Mouse (Mus musculus) heart, embryonic 16.5 days (tissue): ENCODE measurements around the gene Gm32717. TPM values are rescaled to one million over a fixed set of nuclear protein-coding genes. Genes with fewer than 3 reads are reported as not detected.
"Not testable (repeated sequence)": the region's sequence is repeated elsewhere in the genome, so short reads cannot be mapped to it uniquely, and the experiment has no call there.

ENCODE experiments used
- ATAC-seq: fragments of 200-750 bp; cut with Nextera tagmentation; replicated peaks from 2 replicates; pipeline ENCODE4 v1.8.0; 2017; ENCODE audit warnings: moderate number of reproducible peaks; ENCODE audit not compliant: insufficient read depth, low FRiP score; ENCODE audit errors: extremely low read depth
- H3K27ac ChIP-seq: fragments of 300-500 bp; sonication (generic); 2 replicates; pipeline ENCODE4 v1.5.1; 2014; ENCODE audit warnings: mild to moderate bottlenecking, low read length, control low read depth, moderate library complexity
- H3K27me3 ChIP-seq: fragments of 300-500 bp; sonication (generic); 2 replicates; pipeline ENCODE4 v1.6.1; 2014; ENCODE audit warnings: low read length, mixed read lengths; ENCODE audit not compliant: control insufficient read depth, insufficient read depth
- H3K36me3 ChIP-seq: fragments of 300-500 bp; sonication (generic); 2 replicates; pipeline ENCODE4 v1.6.1; 2014; ENCODE audit not compliant: control insufficient read depth, insufficient read depth
- H3K4me1 ChIP-seq: fragments of 300-500 bp; sonication (generic); 2 replicates; pipeline ENCODE4 v1.6.1; 2014; ENCODE audit warnings: low read length, mixed read lengths; ENCODE audit not compliant: control insufficient read depth, insufficient read depth
- H3K4me2 ChIP-seq: fragments of 300-500 bp; sonication (generic); 2 replicates; pipeline ENCODE4 v1.6.1; 2014; ENCODE audit warnings: low read depth, mild to moderate bottlenecking, control low read depth, low read length
- H3K4me3 ChIP-seq: fragments of 300-500 bp; sonication (generic); 2 replicates; pipeline ENCODE4 v1.5.1; 2014; ENCODE audit warnings: mild to moderate bottlenecking, control low read depth, low read length
- H3K9ac ChIP-seq: fragments of 300-500 bp; sonication (generic); 2 replicates; pipeline ENCODE4 v1.6.1; 2014; ENCODE audit warnings: low read length, control low read depth
- H3K9me3 ChIP-seq: fragments of 300-500 bp; sonication (generic); replicated peaks from 2 replicates; pipeline ENCODE4 v1.6.1; 2016; ENCODE audit warnings: low read length; ENCODE audit not compliant: control insufficient read depth
- WGBS: fragments of 180-500 bp; shearing (Covaris S2); extraction: QIAGEN DNeasy Blood & Tissue Kit; methylation state at CpG from one replicate; pipeline ENCODE4 v1.1.7; 2014; 5-methylcytosine and 5-hydroxymethylcytosine counted together
- polyA plus RNA-seq: library from polyadenylated mRNA; unstranded; fragments of >200 nt; fragmentation: Nextera tagmentation; extraction: Ambion mirVana; gene quantifications from 2 replicates; pipeline ENCODE4 v1.2.1, GENCODE M21; 2015

The Gm32717 gene
- polyA plus RNA-seq: not detected in 2 replicates

DNA sequence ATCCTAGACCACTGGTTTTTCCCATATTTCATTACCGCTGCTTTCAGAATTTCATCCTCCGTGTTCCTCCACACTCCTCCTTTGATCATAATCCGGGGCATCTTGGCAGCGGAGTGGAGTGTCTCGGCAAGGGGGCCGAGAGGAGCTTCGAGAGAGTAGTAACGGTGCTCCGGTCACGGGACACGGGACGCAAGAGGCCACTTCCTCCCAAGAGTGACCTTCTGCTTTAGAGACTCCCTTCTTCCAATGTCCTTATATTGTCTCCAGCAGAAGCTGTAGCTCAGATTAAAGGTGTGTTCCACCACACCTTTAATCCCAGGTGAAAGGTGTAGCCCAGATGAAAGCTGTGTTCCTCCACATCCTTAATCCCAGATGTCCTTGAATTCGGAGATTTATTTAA, at the start of gene Gm32717:
TSS of gene Gm32717 (minus strand) at position 101 of the 400 bp plus-strand sequence.
- ATAC-seq, H3K27ac ChIP-seq, H3K4me2 ChIP-seq, H3K9ac ChIP-seq, H3K36me3 ChIP-seq, H3K4me3 ChIP-seq, H3K4me1 ChIP-seq, H3K9me3 ChIP-seq, H3K27me3 ChIP-seq: not testable (repeated sequence)
- no CpG with 5 or more reads among the region's 13 CpGs for WGBS

DNA sequence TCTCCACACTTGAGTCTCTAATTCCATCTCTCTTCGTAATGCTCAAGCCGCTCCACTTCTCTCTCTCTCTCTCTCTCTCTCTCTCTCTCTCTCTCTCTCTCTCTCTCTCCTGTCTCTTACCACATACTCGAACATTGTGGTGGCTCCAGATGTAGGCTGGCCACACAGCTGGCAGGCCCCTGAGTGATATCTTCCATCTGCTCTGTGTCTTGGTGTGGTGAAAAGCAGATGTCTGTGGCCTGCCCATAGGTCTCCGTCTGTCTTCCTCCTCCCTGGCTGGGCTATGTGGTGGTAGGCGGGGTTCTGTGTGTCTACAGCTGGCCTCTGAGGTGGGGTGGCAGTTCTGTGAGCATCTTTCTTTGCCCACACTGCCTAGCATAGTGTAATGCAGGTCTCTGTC, 42.4 kb upstream of the Gm32717 start:
- H3K4me1 ChIP-seq, H3K27me3 ChIP-seq, H3K9me3 ChIP-seq, H3K36me3 ChIP-seq, H3K4me3 ChIP-seq, H3K4me2 ChIP-seq, H3K9ac ChIP-seq, ATAC-seq, H3K27ac ChIP-seq: not testable (repeated sequence)
- WGBS: 66% methylated on average over 3 of the region's 5 CpGs

DNA sequence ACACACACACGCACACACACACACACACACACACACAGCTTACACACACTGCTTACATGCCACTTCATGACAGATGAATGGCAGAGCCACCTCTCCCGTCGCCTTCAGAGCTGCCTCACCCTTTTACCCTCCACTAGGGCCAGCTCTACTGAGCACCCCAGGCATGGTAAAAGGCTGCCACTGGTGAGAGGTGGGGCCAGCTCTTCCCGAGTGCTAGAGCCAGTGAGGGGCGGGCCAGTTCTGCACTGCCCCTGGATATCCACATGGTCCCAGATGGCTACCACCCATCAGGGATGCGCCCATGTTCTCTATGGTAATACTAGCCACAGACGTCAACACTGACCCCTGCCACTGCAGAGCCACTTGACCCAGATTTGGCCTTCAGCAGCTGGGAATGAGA, 42.0 kb upstream of the Gm32717 start:
- not testable (repeated sequence) for ATAC-seq, H3K9me3 ChIP-seq, H3K9ac ChIP-seq, H3K27ac ChIP-seq, H3K36me3 ChIP-seq, H3K4me1 ChIP-seq, H3K4me3 ChIP-seq, H3K27me3 ChIP-seq, H3K4me2 ChIP-seq
- 68% methylated on average over 7 of the region's 7 CpGs for WGBS

DNA sequence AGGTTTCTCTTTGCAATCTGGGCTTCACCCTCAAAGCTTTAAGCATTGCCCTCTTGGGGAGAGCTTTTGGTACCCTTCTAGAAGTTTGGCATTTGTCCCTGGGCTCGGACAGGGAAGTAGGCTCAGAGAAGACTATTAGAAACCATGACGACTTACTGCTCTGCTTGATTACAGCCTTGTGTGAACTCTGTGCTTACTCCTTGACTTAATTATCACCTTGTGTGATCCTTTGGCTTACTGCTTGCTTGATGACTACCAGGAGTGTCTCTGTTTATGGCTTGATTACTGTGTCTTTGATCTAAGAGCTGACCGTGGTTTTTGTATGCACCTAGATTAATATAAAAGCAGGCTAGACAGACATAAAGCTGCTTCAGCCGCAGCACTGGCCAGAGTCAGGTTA, 37.5 kb upstream of the Gm32717 start:
- not testable (repeated sequence) for H3K4me3 ChIP-seq, ATAC-seq, H3K4me2 ChIP-seq, H3K4me1 ChIP-seq, H3K27ac ChIP-seq, H3K27me3 ChIP-seq, H3K9me3 ChIP-seq, H3K36me3 ChIP-seq, H3K9ac ChIP-seq
- WGBS: no CpG with 5 or more reads among the region's 4 CpGs

DNA sequence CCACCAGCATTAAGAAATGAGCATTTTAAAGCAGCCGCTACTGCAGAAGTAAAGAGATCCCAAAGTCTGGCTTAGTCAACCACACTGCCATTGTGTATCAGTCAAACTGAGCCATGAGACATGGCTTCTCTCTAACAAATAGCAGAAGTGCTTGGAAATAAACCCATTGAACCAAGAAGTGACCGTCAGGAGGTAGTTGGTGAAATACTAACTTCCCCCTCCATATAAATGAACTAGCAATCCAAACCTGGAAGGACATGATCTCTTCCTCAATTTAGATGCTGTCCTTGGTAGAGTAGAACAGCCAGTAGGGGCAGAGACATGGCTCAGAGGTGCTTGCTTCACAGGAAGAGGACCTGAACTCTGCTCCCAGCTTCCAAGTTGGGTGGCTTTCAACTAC, 30.8 kb upstream of the Gm32717 start:
- not testable (repeated sequence) for H3K4me1 ChIP-seq, H3K4me3 ChIP-seq, H3K27me3 ChIP-seq, H3K27ac ChIP-seq, H3K9ac ChIP-seq, H3K9me3 ChIP-seq, H3K4me2 ChIP-seq, H3K36me3 ChIP-seq, ATAC-seq
- WGBS: no CpG with 5 or more reads among the region's 2 CpGs

DNA sequence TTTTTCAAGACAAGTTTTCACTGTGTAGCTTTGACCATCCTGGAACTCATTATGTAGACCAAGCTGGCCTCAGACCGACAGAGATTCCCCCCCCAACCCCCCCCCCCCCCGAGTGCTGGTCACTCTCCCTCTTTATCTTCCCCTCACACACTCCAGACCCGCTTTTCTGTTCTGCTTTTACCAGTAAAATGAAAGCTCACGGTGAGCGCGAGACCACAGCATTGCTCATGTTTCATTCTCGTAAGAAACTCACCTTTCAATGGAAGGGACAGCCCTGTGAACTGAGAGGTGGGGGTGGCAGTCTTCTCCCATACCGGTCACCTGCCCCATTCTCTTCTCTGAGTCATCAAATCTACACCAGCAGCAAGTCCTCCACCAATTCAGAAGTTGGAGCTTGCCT, 28.2 kb upstream of the Gm32717 start:
- no CpG with 5 or more reads among the region's 8 CpGs for WGBS
- not testable (repeated sequence) for H3K4me3 ChIP-seq, H3K9me3 ChIP-seq, H3K4me2 ChIP-seq, ATAC-seq, H3K27ac ChIP-seq, H3K4me1 ChIP-seq, H3K27me3 ChIP-seq, H3K36me3 ChIP-seq, H3K9ac ChIP-seq

DNA sequence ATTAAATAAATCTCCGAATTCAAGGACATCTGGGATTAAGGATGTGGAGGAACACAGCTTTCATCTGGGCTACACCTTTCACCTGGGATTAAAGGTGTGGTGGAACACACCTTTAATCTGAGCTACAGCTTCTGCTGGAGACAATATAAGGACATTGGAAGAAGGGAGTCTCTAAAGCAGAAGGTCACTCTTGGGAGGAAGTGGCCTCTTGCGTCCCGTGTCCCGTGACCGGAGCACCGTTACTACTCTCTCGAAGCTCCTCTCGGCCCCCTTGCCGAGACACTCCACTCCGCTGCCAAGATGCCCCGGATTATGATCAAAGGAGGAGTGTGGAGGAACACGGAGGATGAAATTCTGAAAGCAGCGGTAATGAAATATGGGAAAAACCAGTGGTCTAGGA, 17.8 kb upstream of the Gm32717 start, which contains the start of gene Gm32802:
TSS of gene Gm32802 (plus strand) at position 301 of the 400 bp plus-strand sequence.
- H3K9me3 ChIP-seq, H3K27me3 ChIP-seq, H3K27ac ChIP-seq, H3K4me3 ChIP-seq, H3K9ac ChIP-seq, H3K4me1 ChIP-seq, ATAC-seq, H3K36me3 ChIP-seq, H3K4me2 ChIP-seq: not testable (repeated sequence)
- WGBS: no CpG with 5 or more reads among the region's 13 CpGs

DNA sequence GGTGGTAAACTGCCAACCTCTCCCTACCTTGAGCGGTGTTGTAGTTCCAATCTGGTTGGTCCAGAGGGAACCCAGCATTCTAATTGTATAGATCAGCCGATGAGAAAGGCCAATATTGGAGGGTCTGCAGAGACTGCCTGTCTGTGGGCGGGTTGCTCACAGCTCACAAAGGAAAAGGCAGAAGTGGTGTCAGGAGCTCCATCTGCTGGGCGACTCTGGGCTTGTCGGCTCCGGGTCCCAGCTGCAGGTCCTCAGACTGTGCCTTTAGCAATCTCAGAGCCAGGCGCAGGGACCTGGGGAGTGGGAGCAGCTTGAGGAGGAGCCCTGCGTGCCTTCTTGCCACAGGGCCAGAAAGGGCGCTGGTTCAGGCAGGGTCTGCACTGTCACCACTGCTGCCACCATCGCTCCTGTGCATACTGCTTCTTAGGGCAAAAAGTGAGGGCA, 10.3 kb upstream of the Gm32717 start:
- Histone ChIP-seq H3K4me3 (no peak overlapping the region), H3K4me2 (no peak overlapping the region), H3K27ac (no peak overlapping the region), H3K9me3 (no peaks in the 10 kb centered on the region), H3K4me1 (no peaks in the 10 kb centered on the region), H3K9ac (no peak overlapping the region), H3K36me3 (no peaks in the 10 kb centered on the region), H3K27me3 (no peaks in the 10 kb centered on the region)
- ATAC-seq: no peak
- WGBS: 47% methylated on average over 10 of the region's 10 CpGs

DNA sequence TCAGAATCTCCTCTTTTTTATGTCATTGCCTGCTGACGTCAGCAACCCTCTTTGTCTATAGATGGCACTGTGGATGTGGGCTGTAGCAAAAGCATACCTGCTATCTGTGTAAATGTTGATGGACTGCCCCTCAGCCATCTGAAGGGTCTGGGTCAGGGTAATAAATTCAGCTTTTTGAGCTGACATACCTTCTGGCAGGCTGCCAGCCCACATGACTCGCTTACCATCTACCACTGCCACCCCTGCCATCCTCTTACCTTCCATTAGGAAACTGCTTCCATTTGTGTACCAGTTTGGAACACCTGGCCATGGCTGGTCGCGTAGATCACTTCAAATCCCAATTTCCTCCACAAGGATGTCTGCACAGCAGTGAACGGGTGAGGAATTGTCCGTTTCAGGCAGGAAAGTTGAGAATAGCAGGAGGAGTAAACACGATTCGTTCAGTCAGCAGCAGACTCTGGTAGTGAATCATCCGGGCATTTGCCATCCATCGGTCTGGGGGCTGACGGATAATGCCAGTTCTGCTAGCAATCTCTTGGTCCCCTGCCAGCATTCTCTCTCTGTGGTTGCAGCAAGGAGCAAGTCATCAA, 8.5 kb upstream of the Gm32717 start:
- H3K27ac ChIP-seq, H3K9ac ChIP-seq, H3K4me1 ChIP-seq, H3K27me3 ChIP-seq, ATAC-seq, H3K36me3 ChIP-seq, H3K4me3 ChIP-seq, H3K4me2 ChIP-seq, H3K9me3 ChIP-seq: not testable (repeated sequence)
- 59% methylated on average over 11 of the region's 11 CpGs for WGBS
